Mouse (Mus musculus) embryonic facial prominence, embryonic 12.5 days (tissue): ENCODE results near the gene Kmt2e. TPM values are rescaled to one million over a fixed set of nuclear protein-coding genes. Genes with fewer than 3 reads are reported as not detected.
"Not testable (repeated sequence)": the region's sequence is repeated elsewhere in the genome, so short reads cannot be mapped to it uniquely, and the experiment has no call there.

Experiments used
- ATAC-seq: fragments of 200-750 bp; cut with Nextera tagmentation; 2 replicates; pipeline ENCODE4 v1.8.0; 2017; ENCODE audit not compliant: insufficient number of reproducible peaks, insufficient read depth, low FRiP score, low TSS enrichment
- H3K27ac ChIP-seq: fragments of 300-500 bp; sonication (generic); 2 replicates; pipeline ENCODE4 v1.5.1; 2016; ENCODE audit warnings: mild to moderate bottlenecking
- H3K27me3 ChIP-seq: fragments of 300-500 bp; sonication (generic); 2 replicates; pipeline ENCODE4 v1.6.1; 2016; ENCODE audit warnings: mild to moderate bottlenecking, moderate library complexity
- H3K36me3 ChIP-seq: fragments of 300-500 bp; sonication (generic); 2 replicates; pipeline ENCODE4 v1.6.1; 2016; ENCODE audit warnings: mild to moderate bottlenecking
- H3K4me1 ChIP-seq: fragments of 300-500 bp; sonication (generic); 2 replicates; pipeline ENCODE4 v1.6.1; 2016
- H3K4me2 ChIP-seq: fragments of 300-500 bp; sonication (generic); replicated peaks from 2 replicates; pipeline ENCODE4 v1.6.1; 2016; ENCODE audit warnings: mild to moderate bottlenecking, moderate library complexity
- H3K4me3 ChIP-seq: fragments of 300-500 bp; sonication (generic); 2 replicates; pipeline ENCODE4 v1.5.1; 2016; ENCODE audit warnings: mild to moderate bottlenecking
- H3K9ac ChIP-seq: fragments of 300-500 bp; sonication (generic); 2 replicates; pipeline ENCODE4 v1.6.1; 2016; ENCODE audit warnings: mild to moderate bottlenecking, moderate library complexity
- H3K9me3 ChIP-seq: fragments of 300-500 bp; sonication (generic); 2 replicates; pipeline ENCODE4 v1.6.1; 2016; ENCODE audit warnings: mild to moderate bottlenecking, moderate library complexity
- WGBS: fragments of 180-500 bp; shearing (Covaris S2); methylation state at CpG from one replicate; pipeline ENCODE4 v1.1.7; 2016; 5-methylcytosine and 5-hydroxymethylcytosine counted together
- polyA plus RNA-seq: library from polyadenylated mRNA; unstranded; fragments of >200 nt; fragmentation: Nextera tagmentation; extraction: Ambion mirVana; gene quantifications from 2 replicates; pipeline ENCODE4 v1.2.1, GENCODE M21; 2016

Kmt2e gene
- polyA plus RNA-seq, 1 experiment from 2014 or later = 120 TPM

- WGBS = 88% methylated on average over 7 of the region's 7 CpGs
- Histone ChIP-seq H3K9ac (no peak overlapping the region), H3K27me3 (no peaks in the 10 kb centered on the region), H3K4me2 (no peak overlapping the region), H3K4me1 (no peaks in the 10 kb centered on the region), H3K27ac (no peak overlapping the region), H3K9me3 (no peaks in the 10 kb centered on the region), H3K36me3 (peaks cover 24% of the 10 kb centered on the region; the same call in 1 of the 2 replicates), H3K4me3 (no peak overlapping the region)
- no peak for ATAC-seq
Observed at GRCm38 (mm10) chr5:23535692-23536091, 101.5 kb downstream of the Kmt2e start.

GRCm38 (mm10) chr5:23551687-23552086 is 117.4 kb downstream of the Kmt2e start:
- Histone ChIP-seq H3K4me1 (no peaks in the 10 kb centered on the region), H3K27ac (no peak overlapping the region), H3K4me3 (no peak overlapping the region), H3K36me3 (no peaks in the 10 kb centered on the region), H3K27me3 (no peaks in the 10 kb centered on the region), H3K9me3 (no peaks in the 10 kb centered on the region), H3K4me2 (no peak overlapping the region), H3K9ac (no peak overlapping the region)
- 83% methylated on average over 5 of the region's 5 CpGs for WGBS
- no peak for ATAC-seq

DNA sequence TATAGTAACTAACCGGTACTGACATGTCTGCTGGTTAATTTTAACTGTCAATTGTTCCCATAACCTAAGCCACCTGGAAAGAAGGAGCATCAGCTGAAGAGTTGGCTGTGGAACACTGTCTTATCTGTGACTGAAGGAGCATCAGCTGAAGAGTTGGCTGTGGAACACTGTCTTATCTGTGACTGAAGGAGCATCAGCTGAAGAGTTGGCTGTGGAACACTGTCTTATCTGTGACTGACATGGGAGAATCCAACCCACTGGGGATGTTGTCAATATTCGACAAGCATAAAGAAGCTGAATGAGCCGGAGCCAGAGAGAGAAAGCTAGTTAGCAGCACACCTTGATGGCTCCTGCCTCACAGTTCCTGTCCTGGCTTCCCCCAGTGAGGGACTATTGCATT is 119.1 kb downstream of the Kmt2e start:
- not testable (repeated sequence) for H3K9me3 ChIP-seq, H3K4me2 ChIP-seq, H3K4me1 ChIP-seq, H3K9ac ChIP-seq, H3K36me3 ChIP-seq, H3K4me3 ChIP-seq, H3K27ac ChIP-seq, H3K27me3 ChIP-seq, ATAC-seq
- 83% methylated on average over 3 of the region's 3 CpGs for WGBS
